Mouse (Mus musculus): Measurements from ENCODE around the gene Gm21118.
"Not testable (repeated sequence)": the region's sequence is repeated elsewhere in the genome, so short reads cannot be mapped to it uniquely, and the experiment has no call there.

The Gm21118 gene

GRCm38 (mm10) chrY:70273542-70273941 is at the start of gene Gm21118:
Gene Gm21118 (minus strand): TSS chrY:70273642.
- in situ Hi-C loops (cut with MboI; ENCODE audit: unreplicated experiment in 2 of 2), result not testable (repeated sequence)

GRCm38 (mm10) chrY:70303187-70303586 is 29.7 kb upstream of the Gm21118 start, which contains the start of the genes Gm29423 and Gm29644:
Gene Gm29423 (minus strand): TSS chrY:70303287.
Gene Gm29644 (minus strand): TSS chrY:70303343.
- in situ Hi-C loops (cut with MboI; ENCODE audit: unreplicated experiment in 2 of 2), result not testable (repeated sequence)
